Mouse (Mus musculus) c-Kit-positive CD71-negative TER-119-negative erythroid progenitor cells, embryonic 14.5 days (primary cell): ENCODE data around the gene Gpr153.

Experiments
- DNase-seq: peaks from one replicate; pipeline ENCODE4 v3.0.0-alpha.2; 2013; ENCODE audit warnings: low read depth

Gpr153 gene

DNA sequence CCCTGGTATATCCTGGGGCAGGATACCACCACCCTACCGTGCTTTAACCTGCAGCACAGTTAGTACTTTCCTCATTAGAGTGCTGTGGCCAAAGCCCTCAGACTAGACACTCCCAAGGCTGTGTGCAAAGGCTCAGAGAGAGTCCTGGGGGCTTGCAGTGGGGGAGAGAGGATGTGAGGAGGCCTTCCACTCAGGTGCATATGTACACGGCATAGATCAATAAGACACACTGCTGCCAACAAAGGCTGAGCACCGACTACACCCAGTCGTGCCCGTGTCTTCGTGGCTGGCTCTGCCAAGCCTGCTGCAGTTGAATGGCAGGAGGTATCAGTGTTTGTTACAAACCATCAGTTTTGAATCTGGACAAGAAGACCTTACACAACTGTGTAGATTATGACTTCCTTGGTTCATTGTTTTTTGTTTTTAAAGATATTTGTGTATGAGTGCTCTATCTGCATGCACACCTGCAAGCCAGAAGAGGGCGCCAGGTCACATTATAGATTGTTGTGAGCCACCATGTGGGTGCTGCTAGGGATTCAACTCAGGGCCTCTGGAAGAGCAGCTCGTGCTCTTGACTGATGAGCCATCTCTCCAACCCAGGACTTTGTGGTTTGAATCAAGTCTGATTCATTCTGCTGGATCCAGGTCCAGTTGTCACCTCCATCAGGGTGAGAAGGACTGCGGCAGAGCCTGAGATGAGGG lies 9.0 kb upstream of the Gpr153 start:
- DNase-seq, result no peak

DNA sequence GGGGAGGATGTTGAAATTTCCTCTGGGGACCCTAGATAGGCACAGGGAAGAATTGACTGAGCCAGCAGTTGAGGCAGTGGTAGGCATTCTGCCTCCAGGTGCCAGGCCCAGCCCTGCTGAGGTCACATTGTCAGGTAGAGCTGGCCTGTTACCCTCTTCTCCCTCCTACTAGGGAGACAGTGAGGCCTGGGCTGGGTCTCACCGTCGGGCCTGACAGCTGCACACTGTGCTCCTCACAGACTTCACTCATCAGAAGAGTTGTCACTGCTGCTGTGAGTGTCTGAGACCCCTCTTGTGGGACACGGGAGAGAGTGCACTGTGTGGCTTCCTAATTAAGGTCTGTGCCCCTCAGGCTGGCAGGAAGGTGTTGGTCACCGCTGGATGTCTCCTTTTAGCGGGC lies 8.2 kb upstream of the Gpr153 start:
- DNase-seq, result no peak

DNA sequence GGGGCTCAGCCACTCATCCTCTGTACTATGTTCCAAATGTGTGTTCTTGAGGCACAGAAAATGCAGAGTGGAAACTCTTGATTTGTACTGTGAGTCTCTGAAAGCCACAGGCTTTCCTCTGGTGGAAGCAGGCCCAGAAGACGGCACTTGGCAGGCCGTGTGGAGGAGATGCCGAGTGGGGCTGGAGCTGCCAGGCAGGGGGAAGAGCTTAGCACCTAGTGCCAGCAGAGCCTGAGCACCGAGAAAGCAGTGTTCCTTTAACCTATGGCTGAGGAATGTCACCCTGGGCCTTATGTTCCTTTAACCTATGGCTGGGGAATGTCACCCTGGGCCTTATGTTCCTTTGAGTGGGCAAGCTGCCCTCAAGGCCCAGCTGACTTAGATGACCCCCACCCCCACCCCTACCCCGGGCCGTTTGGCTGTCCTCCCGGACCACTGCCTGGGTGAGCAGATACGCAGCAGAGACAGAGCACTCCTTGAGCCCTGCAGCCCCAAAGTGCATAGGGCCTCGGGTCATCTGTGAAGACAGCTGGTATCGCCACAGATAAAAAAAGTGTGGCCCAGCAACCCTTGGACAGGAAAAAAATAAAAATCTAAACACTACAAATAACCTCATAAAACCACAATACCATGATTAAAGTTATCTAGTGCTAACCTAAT lies 7.7 kb upstream of the Gpr153 start:
- DNase-seq, result no peak

DNA sequence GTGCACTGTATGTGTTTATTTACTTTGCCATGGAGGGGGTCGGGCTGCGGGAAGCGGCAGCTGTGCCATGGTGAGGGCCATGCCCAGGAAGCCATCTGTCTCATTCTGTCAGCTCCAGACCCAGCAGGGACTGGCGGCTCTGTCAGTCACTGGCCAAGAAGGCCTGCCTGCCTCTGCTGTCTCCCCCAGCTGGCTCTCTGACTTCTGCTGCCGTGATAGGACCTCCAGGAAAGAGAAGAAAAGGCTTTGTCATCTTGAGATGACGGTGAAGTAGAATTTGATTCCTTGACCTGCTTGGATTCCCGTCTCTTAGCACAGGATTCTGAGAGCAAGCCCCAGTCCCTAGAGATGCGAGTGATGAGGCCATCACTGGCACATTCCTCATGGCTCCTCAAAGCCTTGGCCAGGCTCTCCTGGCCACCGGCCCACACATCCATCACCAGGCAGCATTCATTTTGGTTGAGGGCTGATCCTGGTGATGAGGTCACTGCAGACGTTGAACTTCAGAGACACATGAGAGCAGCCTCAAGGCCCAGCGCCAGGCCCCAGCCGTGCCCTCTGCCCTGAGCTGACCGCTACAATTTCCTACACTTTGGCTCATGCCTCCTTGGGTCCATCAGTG lies 6.2 kb upstream of the Gpr153 start:
- DNase-seq, result no peak

DNA sequence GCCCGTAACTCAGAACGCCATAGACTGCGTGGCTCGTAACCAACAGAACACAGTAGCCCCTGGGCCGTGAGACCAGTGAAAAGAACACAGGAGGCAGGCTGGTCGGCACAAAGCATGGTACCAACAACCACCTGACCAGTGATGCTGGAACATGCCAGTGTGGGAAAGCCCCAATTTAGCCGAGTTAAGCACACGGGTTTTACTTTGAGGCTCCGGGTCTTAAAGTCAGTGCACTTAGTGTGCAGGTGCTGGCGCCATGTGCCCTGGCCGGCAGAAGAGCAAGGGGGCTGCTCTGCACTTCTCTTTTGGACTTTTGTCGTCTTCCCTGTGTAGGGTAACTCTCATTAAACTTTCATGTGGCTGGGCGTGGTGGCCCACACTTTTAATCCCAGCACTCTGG lies 4.1 kb upstream of the Gpr153 start:
- DNase-seq, result no peak

DNA sequence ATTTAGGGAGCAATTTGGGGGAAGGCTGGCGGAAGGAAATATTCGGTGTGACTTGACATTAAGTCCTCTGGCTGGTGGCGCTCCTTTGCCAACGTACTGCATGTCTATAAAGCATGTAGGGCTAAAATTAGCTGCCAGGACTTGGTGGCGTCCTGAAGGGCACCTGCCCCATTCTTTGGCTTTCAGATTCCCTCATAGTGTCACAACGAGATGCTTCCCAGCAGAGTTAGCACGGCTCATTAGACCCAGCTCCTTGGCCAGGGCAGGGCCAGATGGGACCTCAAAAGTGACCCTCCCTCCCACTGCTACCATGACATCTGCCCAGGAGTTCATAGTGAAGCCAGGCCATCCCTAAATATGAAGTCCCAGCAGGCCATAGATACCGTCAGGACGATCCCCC lies 3.4 kb upstream of the Gpr153 start:
- no peak for DNase-seq

DNA sequence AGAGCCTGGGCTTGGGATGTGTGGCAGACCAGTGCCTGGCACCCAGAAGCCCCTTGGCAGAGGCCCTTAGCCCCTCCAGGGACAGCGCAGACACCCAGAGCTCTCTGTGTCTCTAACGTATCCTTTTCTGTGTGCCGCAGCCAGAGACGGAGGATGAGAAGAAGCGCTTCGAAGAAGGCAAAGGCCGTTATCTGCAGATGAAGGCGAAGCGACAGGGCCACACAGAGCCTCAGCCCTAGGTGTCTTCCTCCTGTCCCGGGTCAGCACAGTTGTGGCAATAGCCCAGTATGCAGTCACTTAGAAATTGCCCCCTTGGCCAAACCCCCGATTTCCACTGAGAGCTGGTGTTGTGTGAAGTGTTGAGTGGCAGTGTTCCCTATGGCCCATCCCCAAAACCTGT lies 2.7 kb upstream of the Gpr153 start:
- DNase-seq, result no peak

DNA sequence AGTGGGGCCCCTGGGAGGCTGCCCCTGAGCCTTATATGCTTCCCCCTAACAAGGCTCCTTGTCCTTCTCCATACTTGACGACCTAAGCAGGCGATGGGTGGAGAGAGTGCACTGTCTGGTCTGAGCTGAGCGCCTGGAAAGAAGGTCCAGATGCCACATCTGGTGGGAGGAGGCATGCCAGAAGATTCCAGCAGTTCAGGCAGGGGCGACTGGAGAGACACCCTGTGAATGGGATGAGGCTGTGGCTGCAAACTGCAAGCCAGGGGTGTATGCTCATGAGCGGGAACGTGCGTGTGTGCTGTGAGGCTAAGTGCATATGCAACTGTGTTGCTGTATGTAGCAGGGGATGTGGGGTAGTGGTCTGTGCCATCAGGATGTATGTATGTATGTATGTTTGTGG lies 2.0 kb upstream of the Gpr153 start:
- DNase-seq, result no peak

DNA sequence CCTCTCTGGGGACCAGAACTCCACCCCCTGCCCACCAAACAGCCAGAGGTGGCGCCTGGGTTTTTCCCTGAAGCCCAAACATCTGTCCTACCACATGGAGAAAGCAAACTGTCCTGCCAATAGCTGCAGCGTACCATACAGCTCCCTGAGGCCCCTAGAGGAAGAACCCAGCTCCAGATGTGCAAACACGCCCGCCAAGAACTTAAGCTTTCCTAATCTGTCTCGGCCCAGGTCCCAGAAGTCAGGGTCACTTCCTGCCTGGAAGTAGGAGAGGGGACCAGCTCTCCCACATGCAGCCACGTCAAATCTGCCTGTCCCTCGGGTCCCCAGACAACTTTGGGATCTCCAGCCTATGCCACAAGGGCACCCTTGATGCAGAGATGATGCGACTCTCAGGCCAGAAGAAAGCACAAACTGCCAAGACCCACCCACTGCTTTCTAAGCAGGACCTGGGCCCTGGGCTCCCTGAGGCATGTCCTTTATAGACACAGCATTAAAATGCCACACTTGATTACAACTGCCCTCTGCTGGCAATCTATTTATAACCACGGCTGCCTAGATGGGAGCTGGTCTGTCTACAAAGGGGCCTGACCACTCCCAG lies 1.5 kb upstream of the Gpr153 start:
- DNase-seq, result no peak

DNA sequence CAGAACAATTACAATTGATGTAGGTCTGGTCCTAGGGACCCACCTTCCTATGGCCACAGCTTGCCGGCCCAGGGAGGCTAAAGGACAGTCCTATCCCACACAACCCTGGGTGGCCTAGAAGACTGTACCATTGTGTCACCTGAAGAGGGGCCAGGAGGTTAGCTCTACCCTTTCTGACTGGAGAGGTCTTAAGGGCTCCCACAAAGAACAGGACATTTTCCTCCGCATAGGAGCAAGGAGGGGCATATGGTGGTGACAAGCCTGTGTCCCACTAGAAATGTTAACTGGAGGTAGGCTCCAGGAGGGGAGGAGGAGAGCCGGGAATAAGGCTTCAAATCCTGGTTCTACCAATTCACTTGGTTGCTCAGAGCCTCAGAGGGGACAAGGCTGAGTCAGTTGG lies 841 bp upstream of the Gpr153 start:
- no peak for DNase-seq

DNA sequence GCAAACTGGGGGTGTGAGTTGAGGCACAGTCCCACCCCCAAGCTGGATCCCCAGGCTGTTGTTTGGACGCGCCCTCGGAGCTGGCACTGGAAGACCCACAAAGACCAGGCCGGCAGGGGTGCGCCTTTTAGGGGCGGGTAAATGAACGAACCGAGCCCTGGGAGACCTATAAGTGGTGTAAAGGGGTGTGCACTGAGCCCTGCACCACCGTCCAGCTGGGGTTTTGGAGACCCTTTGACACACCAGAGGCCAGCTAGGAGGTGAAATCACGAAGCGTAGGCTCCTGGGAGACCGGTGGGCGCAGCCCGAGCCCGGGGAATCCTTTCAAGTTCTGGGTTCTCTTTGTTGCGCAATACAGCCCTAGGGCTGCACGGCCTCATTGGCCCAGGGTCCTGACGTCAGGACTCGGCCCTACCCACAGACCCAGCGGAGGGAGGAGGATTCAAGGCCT lies 674 bp downstream of the Gpr153 start:
- no peak for DNase-seq

DNA sequence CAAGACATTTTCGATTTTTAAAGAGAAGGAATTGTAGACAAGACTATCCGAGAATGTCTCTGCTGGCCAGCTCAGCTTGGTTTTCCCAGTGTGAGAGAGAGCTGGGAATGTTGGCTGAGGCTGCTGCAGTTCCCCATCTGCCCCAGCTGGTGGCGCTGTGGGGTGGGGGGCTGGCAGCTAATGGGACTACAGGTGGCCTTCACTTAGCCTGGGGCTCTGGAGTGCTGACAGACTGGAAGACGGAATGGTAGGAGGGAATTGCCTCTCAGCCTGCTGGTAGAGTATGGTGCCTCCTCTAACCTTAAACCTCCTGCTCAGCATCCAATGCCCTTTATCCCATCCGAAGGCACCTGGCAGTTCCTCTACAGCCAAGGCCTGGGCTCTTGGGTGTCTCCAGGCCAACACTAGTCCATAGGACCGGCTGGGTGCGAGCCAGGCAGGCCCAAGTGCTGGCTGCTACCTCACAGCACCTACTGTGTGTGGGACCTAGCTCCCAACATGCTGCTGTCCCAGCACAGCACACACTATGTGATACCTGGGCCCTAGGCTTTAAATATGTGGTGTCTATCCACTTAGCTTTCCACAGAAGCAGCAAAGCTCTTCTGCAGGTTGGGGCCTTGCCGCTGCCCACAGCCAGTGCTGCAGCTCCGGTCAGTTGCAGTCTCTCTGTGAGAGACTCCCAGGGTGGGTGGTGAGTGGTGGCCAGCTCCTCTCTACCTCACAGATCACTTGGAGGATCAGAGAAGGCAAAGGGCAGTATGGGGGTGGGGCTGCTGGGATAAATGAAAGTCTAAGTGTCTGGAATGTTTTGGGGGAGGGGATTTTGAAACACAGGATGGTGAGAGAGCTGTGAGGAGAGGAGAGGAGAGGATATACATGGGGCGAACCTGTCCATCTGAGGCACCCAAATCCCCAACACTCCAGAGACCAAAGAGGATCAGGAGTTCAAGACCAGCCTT lies 2.6 kb downstream of the Gpr153 start:
- no peak for DNase-seq

DNA sequence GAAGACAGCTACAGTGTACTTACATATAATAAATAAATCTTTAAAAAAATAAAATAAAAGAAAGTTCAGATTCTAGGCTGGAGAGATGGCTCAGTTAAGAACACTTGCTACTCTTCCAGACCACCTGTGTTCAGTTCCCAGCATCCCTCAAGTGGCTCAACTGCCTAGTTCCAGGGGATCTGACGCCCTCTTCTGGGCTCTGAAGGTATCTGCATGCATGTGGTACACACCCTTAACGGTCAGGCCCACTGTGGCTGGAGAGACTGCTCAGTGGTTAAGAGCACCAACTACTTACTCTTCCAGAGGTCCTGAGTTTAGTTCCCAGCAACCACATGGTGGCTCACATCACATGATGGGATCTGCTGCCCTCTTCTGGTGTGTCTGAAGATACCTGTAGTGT lies 3.9 kb downstream of the Gpr153 start:
- DNase-seq, result no peak

DNA sequence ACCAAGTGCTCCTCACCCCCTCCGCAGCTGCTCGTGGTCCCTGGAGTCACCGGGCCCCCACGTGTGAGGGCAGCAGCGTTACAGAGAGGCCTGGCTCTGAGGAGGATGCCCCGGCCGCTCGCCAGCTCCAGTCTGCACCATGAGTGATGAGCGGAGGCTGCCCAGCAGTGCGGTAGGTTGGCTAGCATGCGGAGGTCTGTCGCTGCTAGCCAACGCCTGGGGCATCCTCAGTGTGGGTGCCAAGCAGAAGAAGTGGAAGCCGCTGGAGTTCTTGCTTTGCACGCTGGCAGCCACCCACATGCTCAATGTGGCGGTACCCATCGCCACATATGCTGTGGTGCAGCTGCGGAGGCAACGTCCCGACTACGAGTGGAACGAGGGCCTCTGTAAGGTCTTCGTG lies 5.0 kb downstream of the Gpr153 start:
- DNase-seq, result no peak

DNA sequence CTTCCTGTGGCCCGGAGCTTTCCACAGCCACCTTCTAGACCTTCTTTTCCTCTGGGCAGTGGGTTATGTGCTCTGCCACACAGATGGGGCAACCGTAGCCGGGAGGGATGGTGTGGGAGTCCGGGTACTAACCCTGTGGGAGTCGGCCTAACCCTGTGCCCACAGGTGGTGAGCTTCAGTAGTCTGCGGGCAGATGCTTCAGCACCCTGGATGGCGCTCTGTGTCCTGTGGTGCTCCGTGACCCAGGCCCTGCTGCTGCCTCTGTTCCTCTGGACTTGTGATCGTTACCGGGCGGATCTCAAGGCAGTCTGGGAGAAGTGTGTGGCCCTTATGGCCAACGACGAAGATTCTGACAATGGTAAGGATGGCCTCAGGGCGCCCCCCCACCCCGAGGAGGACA lies 7.6 kb downstream of the Gpr153 start:
- DNase-seq, result no peak

DNA sequence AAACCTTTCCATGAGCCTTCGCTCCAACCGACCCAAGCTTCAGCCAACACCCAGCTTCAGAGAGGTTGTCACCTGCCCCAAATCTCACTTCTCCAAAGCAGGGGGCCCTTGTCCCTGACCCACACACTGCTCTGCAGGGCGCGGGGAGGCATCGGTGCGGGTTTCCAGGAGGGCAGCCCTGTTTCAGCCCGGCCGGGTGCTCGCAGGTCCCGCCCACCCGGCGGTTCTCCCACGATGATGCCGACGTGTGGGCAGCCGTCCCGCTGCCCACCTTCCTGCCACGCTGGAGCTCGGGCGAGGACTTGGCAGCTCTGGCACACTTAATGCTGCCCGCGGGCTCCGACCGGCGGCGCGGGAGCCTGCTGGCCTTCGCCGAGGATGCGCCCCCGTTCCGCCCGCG lies 8.7 kb downstream of the Gpr153 start:
- no peak for DNase-seq

DNA sequence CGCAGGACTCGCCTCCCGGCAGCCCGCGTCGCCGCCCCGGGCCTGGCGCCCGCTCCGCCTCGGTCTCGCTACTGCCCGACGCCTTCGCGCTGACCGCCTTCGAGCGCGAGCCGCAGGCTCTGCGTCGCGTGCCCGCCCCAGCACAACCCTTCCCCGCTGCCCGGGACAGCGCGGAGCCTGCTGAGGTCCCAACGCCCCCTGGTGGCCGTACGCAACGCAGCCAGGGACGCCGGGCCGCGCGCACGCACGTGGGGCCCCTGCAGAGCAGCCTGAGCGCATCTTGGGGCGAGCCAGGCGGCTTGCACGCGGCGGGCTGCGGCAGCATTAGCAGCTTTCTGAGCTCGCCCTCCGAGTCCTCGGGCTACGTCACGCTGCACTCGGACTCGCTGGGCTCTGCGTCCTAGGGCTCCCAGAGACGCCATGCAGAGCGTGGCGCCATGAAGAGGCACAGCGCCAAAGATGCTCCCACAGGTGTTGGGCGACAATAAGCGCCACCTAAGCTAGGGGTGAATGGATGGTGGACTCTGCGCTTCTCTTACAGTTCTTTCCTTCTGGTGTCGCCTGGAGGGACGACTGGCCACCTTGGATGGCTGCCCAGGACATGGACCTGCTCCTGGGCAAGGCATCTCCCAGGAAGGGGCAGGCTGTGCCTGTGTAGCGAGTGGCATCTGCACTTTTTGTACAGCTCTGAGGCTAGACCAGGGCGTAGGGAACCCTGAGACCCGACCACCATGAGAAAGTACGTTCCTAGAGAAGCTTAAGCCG lies 9.3 kb downstream of the Gpr153 start:
- peak; percentile 68 for DNase-seq

DNA sequence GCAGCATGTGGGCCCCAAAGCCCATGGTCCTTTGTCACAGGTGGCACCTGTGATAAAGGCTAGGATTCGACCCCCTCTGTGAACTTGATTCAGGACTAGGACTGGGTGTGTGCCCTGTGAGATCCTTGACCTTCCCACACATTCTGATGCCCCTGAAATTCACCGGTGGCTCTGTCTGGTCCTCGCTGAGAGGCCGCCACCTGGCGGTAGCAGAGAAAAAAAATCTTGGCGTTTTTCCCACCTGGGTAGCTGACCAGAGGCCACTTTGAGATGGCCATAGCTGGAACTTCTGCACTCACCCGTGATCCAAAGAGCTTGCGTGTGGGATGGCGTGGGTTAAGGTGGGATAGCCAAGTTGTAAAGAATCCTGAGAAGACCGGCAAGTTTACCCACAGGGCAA lies 11.5 kb downstream of the Gpr153 start:
- DNase-seq, result no peak

DNA sequence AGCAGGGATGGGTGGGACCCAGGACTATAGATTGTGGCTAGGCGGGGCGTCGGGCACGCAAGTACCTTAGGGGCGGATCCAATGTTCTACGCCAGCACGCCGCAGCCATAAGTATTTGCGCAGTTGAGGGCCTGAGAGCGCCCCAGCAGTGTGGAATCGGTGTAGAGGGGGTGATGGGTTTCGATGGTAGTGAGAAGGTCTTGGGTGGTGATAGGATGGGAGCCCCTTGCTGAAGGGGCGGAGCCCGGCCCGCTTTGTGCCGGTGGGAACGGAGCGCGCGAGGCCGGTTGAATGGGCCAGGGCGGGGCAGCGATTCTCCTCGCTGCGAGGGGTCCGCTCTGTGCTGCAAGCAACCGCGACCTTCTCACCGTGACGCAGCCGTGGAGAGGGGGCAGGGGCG lies 12.2 kb downstream of the Gpr153 start:
- DNase-seq, result no peak

DNA sequence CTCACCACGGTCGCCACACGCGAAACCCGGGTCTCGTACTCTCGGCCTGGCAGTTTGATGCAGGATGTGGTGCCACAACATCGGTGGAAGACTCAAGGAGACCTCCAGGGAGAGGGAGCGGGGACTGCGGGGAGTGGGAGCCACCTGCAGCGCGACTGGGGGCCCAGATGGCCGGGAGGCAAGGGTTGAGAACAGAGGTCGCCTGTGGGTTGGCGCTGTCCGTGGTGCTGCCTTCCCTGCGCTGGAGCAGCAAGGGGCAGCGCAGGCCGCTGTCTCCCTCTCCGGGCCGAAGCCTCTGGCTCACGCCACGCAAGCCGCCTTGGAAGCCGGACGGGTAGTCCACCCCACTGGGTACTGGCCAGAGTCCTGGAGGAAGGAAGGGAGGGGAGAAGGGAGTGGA lies 12.9 kb downstream of the Gpr153 start:
- peak; percentile 58 for DNase-seq
